Mouse (Mus musculus) spleen, embryonic (tissue): Measurements from ENCODE around the gene Pitx2.

ENCODE experiments used
- CTCF ChIA-PET: fragments of 350-600 bp; sonication (Branson Sonifier 250); formaldehyde crosslinking; loops from one replicate; lab custom pipeline; 2022; lab: Charles Lee

The Pitx2 gene

GRCm38 (mm10) chr3:129199609-129200500 lies at the start of gene Pitx2:
Pitx2 (plus strand) TSS chr3:129199878.
- CTCF ChIA-PET, result no interaction called here

- CTCF ChIA-PET, result no interaction called here
These were observed 49.7 kb upstream of the Pitx2 start for GRCm38 (mm10) chr3:129150001-129150400.

DNA sequence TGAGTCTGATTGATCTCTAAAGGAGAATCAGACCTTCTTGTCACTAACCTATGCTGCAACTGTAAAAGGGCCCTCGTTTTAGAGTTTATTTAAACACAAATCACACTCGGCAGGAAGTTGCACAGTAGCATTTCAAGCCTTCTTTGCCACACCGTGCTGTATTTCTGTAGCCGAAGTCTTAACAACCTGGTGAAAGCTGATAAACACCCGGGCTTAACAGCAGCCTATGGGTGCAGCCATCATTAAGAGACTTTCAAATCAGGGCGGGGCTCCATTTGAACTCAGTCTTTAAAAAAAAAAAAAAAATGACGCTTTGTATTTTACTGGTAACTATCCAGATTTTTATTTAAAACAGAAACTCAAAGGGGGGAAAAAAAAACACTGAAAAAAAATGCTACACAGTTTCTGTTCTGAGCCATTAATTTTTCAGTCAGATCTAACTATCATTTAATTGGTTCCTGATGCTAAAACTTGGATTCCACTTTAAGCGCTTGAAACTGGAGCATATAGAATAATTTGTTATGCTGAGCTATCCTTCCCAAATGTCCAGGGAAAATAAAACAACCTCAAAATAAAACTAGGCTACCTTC lies 48.5 kb upstream of the Pitx2 start:
- CTCF ChIA-PET, result no interaction called here

DNA sequence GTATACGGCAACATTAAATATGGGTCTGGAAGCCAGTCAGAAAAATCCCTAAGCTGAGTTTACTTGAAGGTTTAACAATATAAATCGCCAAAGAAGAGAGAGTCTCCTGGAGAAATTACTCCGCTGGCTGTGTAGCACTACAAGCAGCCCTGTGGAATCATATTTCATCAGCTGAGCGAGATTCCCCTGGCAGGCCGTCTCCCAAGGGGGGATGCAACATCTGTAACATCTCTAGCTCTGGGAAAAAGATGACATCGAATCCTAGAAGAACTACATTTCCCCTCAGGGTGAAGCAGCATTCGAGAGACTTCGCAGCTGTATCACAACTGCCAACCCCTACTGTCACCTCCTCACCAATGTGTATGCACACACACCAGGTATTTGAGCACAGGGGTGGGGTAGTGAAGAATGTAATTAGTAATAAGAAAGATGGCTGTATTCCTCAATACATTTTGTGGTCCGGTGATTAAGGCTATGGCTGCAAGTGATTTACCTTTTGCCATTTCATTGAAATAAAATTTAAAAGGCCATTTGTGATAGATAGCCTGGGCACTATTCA lies 40.8 kb upstream of the Pitx2 start:
- CTCF ChIA-PET, result no interaction called here

- CTCF ChIA-PET, result no interaction called here
These were observed 38.2 kb upstream of the Pitx2 start for GRCm38 (mm10) chr3:129161333-129162035.

DNA sequence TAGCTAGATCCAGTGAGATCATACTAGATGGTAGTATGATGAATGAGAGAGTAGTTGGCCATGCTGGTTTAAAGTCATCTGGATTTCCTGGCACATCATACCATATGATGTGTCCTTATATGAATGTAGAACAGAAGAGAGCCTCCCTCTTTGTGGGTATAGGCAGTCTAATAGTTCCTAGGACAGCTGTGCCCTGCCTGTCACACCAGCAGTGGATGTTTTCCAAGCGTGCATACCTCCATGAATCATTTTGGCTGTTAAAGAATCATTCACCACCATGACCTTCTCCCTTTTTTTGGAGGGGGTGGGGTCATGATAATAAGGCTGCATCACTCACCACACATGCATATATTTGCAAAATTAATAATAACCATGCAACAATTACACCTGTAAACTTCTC lies 35.4 kb upstream of the Pitx2 start:
- CTCF ChIA-PET, result no interaction called here

GRCm38 (mm10) chr3:129165715-129166114 lies 34.0 kb upstream of the Pitx2 start:
- CTCF ChIA-PET, result no interaction called here

- CTCF ChIA-PET, result no interaction called here
These were observed 33.0 kb upstream of the Pitx2 start for GRCm38 (mm10) chr3:129166684-129167083.

- CTCF ChIA-PET, result no interaction called here
These were observed 29.3 kb upstream of the Pitx2 start for GRCm38 (mm10) chr3:129170416-129170815.

DNA sequence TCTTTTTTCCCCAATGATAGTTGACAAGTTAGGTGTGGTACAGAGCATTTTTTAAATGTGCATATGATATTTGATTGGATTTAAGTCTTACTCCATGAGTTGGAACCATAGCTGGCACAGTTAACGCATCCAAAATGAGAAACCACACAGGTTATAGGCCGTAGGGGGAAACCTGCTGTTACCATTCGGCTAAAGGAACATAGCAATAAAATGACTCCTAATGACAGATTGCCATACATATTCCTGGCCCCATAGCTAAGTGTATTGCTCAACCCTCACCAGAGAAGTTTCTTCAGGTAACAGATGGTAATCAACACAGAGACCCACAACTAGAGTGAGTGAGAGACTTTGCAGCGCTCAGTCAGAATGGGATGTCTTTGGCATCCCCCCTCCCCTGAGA lies 27.9 kb upstream of the Pitx2 start:
- CTCF ChIA-PET, result no interaction called here

- CTCF ChIA-PET, result no interaction called here
These were observed 5.2 kb upstream of the Pitx2 start for GRCm38 (mm10) chr3:129194436-129194835.

GRCm38 (mm10) chr3:129195036-129195435 lies 4.6 kb upstream of the Pitx2 start:
- CTCF ChIA-PET, result no interaction called here

- CTCF ChIA-PET, result no interaction called here
These were observed 3.7 kb upstream of the Pitx2 start for GRCm38 (mm10) chr3:129195816-129196549.

DNA sequence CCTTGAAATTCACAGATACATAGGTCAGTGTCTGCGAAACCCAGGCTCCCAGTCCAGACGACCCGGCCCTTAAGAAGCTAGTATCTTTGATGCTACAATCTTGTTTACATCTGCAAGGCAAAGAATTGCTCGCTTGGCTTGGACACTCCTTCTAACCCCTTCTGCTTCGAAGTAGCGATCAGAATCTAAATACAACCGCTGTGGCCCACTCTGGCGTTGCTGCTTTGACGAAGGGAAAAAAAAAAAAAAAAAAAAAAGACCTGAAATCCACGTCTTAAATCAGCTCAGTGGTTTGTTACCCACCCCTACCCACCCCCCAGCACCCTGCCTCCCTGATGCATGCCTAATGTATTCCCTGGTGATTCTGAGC lies 3.1 kb upstream of the Pitx2 start:
- CTCF ChIA-PET, result no interaction called here

DNA sequence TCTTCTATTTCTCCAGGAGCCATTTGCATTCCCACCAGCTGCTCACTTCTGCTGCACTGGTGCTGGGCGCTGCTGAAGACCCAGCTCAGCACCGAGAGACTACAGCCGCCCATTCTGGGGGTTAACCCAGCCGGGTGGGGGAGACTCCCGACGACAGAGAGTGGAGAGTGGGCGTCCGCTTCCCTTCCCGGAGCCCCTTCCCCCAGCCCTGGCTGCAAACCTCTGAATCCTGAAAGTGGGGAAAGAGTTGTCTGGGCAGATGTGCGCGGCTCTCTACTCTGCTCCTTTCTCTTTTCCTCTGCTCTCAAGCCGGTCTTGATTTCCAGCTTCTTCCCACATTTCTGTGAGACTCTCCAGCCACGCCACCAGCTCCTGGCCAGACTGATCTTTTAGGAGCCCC lies 2.6 kb upstream of the Pitx2 start:
- CTCF ChIA-PET, result no interaction called here

DNA sequence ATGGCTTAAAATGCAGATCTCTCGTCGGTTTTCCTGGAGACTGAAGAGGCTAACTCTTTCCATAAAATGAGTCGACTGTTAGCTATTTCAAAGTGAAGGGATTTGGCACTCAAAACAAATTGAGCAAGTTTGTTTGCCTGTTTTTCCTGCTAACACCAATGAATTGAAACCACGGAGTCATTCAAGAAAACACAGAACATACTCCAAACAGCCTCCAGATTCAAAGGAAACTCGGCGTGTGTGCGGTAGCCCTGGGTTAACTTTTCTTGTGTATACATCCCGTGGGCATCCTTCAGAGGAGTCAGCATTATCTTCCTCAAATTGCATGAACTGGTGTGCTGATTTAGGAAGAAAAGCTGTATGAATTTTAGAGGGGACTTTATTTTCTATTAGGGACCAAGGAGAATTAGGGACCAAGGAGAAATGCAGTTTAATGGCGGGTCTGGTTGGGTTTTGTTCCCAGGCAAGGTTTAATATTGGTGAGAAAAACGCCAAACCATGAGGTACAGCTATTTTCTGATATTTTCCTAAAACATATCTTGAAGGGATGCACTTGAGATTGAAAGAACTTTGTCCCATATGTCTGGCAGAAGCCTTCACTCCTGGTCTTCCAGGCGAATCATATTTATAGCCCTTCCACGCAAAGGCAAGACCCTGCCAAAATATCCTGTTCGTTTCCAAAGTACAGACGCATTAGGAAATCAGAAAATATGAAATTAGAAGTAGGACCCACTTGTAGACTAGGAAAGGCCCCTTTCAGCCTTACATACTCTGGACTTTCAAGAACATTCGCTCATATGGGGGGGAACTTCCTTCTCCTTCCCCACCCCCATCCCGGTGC lies 1.7 kb upstream of the Pitx2 start:
- CTCF ChIA-PET, result no interaction called here

DNA sequence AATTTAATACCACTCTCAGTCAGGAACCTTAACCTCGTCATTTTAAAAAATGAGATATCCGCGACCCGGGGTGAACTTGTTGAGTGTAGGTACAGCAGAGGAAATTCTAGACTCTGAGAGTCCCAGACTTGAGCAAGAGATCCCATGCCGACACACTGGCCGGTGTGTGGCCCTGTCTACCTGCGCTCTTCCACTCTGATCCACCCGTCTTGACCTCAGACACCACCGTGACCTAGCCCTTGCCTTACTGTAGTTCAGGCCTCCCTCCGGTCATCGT lies 1.1 kb upstream of the Pitx2 start:
- CTCF ChIA-PET, result no interaction called here

GRCm38 (mm10) chr3:129199160-129199608 lies 494 bp upstream of the Pitx2 start:
- CTCF ChIA-PET, result no interaction called here

- CTCF ChIA-PET, result no interaction called here
These were observed 818 bp downstream of the Pitx2 start for GRCm38 (mm10) chr3:129200501-129200890.

DNA sequence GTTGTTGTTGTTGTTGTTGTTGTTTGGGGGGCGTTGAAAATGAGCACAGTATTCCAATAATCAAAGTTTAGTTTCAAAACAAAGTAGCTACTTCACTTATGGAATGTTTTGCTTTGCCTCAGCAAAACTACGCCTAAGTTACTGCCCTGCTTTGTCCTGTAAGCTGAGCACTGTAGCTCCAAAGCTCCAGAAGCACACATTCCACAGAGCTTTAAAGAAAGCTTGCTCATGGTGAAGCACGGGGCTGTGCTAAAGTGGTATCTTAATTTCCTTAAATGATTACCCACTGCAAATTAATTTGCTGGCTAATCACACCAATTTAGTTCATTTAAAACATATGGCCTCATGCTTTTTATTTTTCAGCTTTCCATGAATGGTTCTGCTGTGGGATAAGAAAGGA lies 1.5 kb downstream of the Pitx2 start:
- CTCF ChIA-PET, result interaction anchor here (0.7 kb wide), 1 partner anchor 1499 kb away, joined by 4 read pairs; no protein-coding TSS in a partner anchor
